22 mouse cellular contexts compared by ENCODE assay signal in the genomic region with DNA sequence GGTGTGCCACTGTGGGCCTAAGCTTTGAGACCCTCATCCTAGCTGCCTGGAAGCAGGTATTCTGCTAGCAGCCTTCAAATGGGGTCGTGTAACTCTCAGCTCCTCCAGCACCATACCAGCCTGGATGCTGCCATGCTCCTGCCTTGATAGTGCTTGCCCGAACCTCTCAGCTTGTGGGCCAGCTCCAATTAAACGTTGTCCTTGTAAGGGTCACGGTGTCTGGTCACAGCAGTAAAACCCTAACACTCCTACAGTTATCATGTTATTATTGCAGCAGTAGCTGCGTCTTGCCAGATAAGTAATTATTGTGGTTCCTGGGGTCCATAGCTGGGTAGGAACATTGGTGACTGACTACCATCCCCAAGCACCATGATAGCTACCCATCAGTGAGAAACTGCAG. TPM values are rescaled to one million over a fixed set of nuclear protein-coding genes. Genes with fewer than 3 reads are reported as not detected.
A peak's percentile ranks its signal among the peaks of the same experiment; 100 is the strongest.
DNase-seq lines count a peak whose midpoint lies in the region; ATAC-seq and TF ChIP-seq lines count a peak whose summit lies in the region.
"Had no signal": no experiment of that assay in that cellular context is flagged by ENCODE, and none has a peak within 500 bp of the region (broad histone marks: within the 10 kb centered on the region; RNA-seq: fewer than 3 reads in every experiment).

No protein-coding gene starts in this region.

- no peak overlapping the region for H3K27ac ChIP-seq in heart, embryonic 10.5 days
- H3K27ac ChIP-seq in midbrain, embryonic 11.5 days (ENCODE audit: low read depth, low read length) = no peak overlapping the region
- H3K27ac ChIP-seq in midbrain, embryonic 10.5 days (replicated peaks) = no peak overlapping the region
- no peak overlapping the region for H3K27ac ChIP-seq in testis, adult 2 months (ENCODE audit: control insufficient read depth, insufficient read depth, low read depth, low read length)
- H3K27ac ChIP-seq in MEL (ENCODE audit: control insufficient read depth, low read depth, low read length) = 0 out of 2 replicates have a peak overlapping the region, but pooled peaks have one; percentile 27

- H3K4me3 ChIP-seq in heart, embryonic 10.5 days = no peak overlapping the region
- H3K4me3 ChIP-seq in midbrain, embryonic 11.5 days (ENCODE audit: low read depth, low read length) = no peak overlapping the region
- H3K4me3 ChIP-seq in midbrain, embryonic 10.5 days = no peak overlapping the region
- H3K4me3 ChIP-seq in testis, adult 2 months (ENCODE audit: control insufficient read depth, low read depth, low read length) = peak overlapping the region; percentile 6
- H3K4me3 ChIP-seq in MEL (ENCODE audit: control insufficient read depth in 1 of 2, insufficient read depth in 1 of 2, low read depth in 2 of 2, low read length in 2 of 2) = peak overlapping the region; percentile 17 to 27; a peak in 2 of 4 replicates

- no peaks in the 10 kb centered on the region for H3K27me3 ChIP-seq in heart, embryonic 10.5 days (ENCODE audit: insufficient read depth, poor library complexity, severe bottlenecking)
- H3K27me3 ChIP-seq in midbrain, embryonic 11.5 days (ENCODE audit: control insufficient read depth, insufficient read depth, low read length) = no peaks in the 10 kb centered on the region
- H3K27me3 ChIP-seq in midbrain, embryonic 10.5 days (ENCODE audit: low read depth, poor library complexity, severe bottlenecking) = no peaks in the 10 kb centered on the region
- H3K27me3 ChIP-seq in testis, adult 2 months (ENCODE audit: control insufficient read depth, insufficient read depth, low read length) = no peaks in the 10 kb centered on the region
- H3K27me3 ChIP-seq in MEL (ENCODE audit: control insufficient read depth in 1 of 2, insufficient read depth in 2 of 2, low read length in 2 of 2) = no peaks in the 10 kb centered on the region
- H3K27me3 ChIP-seq: CH12.LX, Patski had no signal

- peaks cover 10% of the 10 kb centered on the region for H3K79me2 ChIP-seq in MEL (ENCODE audit: control insufficient read depth, insufficient read depth, low read length, poor library complexity)

- H3K36me3 ChIP-seq in heart, embryonic 10.5 days = no peaks in the 10 kb centered on the region
- no peaks in the 10 kb centered on the region for H3K36me3 ChIP-seq in midbrain, embryonic 11.5 days (ENCODE audit: control insufficient read depth, insufficient read depth, low read length)
- H3K36me3 ChIP-seq in midbrain, embryonic 10.5 days = no peaks in the 10 kb centered on the region
- no peaks in the 10 kb centered on the region for H3K36me3 ChIP-seq in testis, adult 2 months (ENCODE audit: control insufficient read depth, insufficient read depth, low read length)
- peaks cover 0 to 23% of the 10 kb centered on the region in 2 experiments; a peak in 2 of 4 replicates for H3K36me3 ChIP-seq in MEL (ENCODE audit: control insufficient read depth in 1 of 2, insufficient read depth in 2 of 2, low read length in 2 of 2)
- H3K36me3 ChIP-seq: G1E had no signal

- ATAC-seq in midbrain, embryonic 11.5 days (ENCODE audit: low FRiP score) = no peak
- ATAC-seq: activated CD4-positive, CD25-positive, alpha-beta regulatory T cell, adult 4 months; CD4-positive, CD25-positive, alpha-beta regulatory T cell, adult 4 months; Patski had no signal

- TF ChIP-seq CTCF in testis, adult 2 months (IDR thresholded peaks at IDR 0.05; ENCODE audit: control insufficient read depth, insufficient read depth, insufficient replicate concordance, low read depth, low read length) = no peak
- TF ChIP-seq CTCF in MEL (IDR thresholded peaks at IDR 0.05 in 2 of 3, conservative IDR thresholded peaks at IDR 0.05 in 1 of 3; ENCODE audit: control insufficient read depth in 1 of 3, insufficient read depth in 1 of 3, low read depth in 2 of 3, low read length in 3 of 3, poor library complexity in 1 of 3, severe bottlenecking in 1 of 3) = no peak

- TF ChIP-seq RAD21 in MEL (IDR thresholded peaks at IDR 0.05; ENCODE audit: low read depth, low read length) = no peak

- 92% methylated on average over 5 of the region's 5 CpGs for WGBS in heart, embryonic 10.5 days
- WGBS in midbrain, embryonic 11.5 days = 89% methylated on average over 5 of the region's 5 CpGs
- WGBS in midbrain, embryonic 10.5 days = 95% methylated on average over 5 of the region's 5 CpGs

- no peak for TF ChIP-seq EP300 in MEL (IDR thresholded peaks at IDR 0.05; ENCODE audit: low read depth in 1 of 2, low read length in 2 of 2)

- H3K9me3 ChIP-seq in heart, embryonic 10.5 days = no peaks in the 10 kb centered on the region
- H3K9me3 ChIP-seq in midbrain, embryonic 11.5 days (ENCODE audit: control insufficient read depth, low read length) = no peaks in the 10 kb centered on the region
- no peaks in the 10 kb centered on the region for H3K9me3 ChIP-seq in midbrain, embryonic 10.5 days (replicated peaks)
- no peaks in the 10 kb centered on the region for H3K9me3 ChIP-seq in MEL (replicated peaks; ENCODE audit: insufficient read depth, low read length)
- H3K9me3 ChIP-seq: G1E had no signal

- no peak overlapping the region for H3K4me2 ChIP-seq in midbrain, embryonic 11.5 days

- no peak overlapping the region for H3K9ac ChIP-seq in midbrain, embryonic 11.5 days (ENCODE audit: low read length)
- H3K9ac ChIP-seq in MEL (ENCODE audit: control insufficient read depth, low read depth, low read length, poor library complexity, severe bottlenecking) = peak overlapping the region; percentile 1; the same call in 1 of the 2 replicates

- no peak for TF ChIP-seq POLR2A in testis, adult 2 months (IDR thresholded peaks at IDR 0.05; ENCODE audit: control insufficient read depth, low read depth, low read length)
- TF ChIP-seq POLR2A in MEL (IDR thresholded peaks at IDR 0.05; ENCODE audit: control insufficient read depth in 1 of 2, insufficient read depth in 1 of 2, low read depth in 1 of 2, low read length in 2 of 2, poor library complexity in 1 of 2) = no peak

- H3K4me1 ChIP-seq in heart, embryonic 10.5 days = 0 out of 2 replicates have a peak, but pooled peaks cover 3% of the 10 kb centered on the region
- H3K4me1 ChIP-seq in midbrain, embryonic 11.5 days (ENCODE audit: control insufficient read depth, insufficient read depth, low read length) = no peaks in the 10 kb centered on the region
- peaks cover 6% of the 10 kb centered on the region for H3K4me1 ChIP-seq in midbrain, embryonic 10.5 days
- H3K4me1 ChIP-seq in testis, adult 2 months (ENCODE audit: control insufficient read depth, insufficient read depth, low read length) = peaks cover 15% of the 10 kb centered on the region
- peaks cover 15 to 16% of the 10 kb centered on the region in 2 experiments for H3K4me1 ChIP-seq in MEL (ENCODE audit: control insufficient read depth in 1 of 2, insufficient read depth in 2 of 2, low read length in 2 of 2)

- peak; percentile 83 for DNase-seq in heart, adult 11 months
- no peak for DNase-seq in heart, embryonic 10.5 days (ENCODE audit: low spot score)
- peak; percentile 14 for DNase-seq in midbrain, embryonic 11.5 days (ENCODE audit: low spot score, missing footprints)
- DNase-seq in midbrain, embryonic 10.5 days (ENCODE audit: low spot score) = no peak
- DNase-seq in testis, postnatal 10 days (ENCODE audit: low spot score) = no peak
- peak; percentile 57 for DNase-seq in MEL (ENCODE audit: low read depth, low spot score)
- DNase-seq in embryo, embryonic 11 days = no peak
- DNase-seq: adrenal gland, adult 2 months; adrenal gland, adult 8-10 months; adrenal gland, postnatal 10 days; adrenal gland, postnatal 14 days; adrenal gland, postnatal 25 days; adrenal gland, postnatal 36 days; cerebellum, adult 11 months; cerebellum, adult 11-12 months; cerebellum, adult 18-20 months had no signal

TF ChIP-seq in MEL, 35 proteins besides CTCF, POLR2A, EP300 and RAD21:
- TF ChIP-seq TBP (IDR thresholded peaks at IDR 0.05; ENCODE audit: low read depth, low read length) (no peak), TAL1 (IDR thresholded peaks at IDR 0.05; ENCODE audit: low read length) (peak; percentile 44), ZC3H11A (IDR thresholded peaks at IDR 0.05; ENCODE audit: low read depth, low read length) (no peak), KAT2A (conservative IDR thresholded peaks at IDR 0.05; ENCODE audit: low read depth, low read length) (no peak), CHD1 (IDR thresholded peaks at IDR 0.05; ENCODE audit: low read depth, low read length) (no peak), USF1 (IDR thresholded peaks at IDR 0.05; ENCODE audit: low read depth, low read length) (no peak), BHLHE40 (IDR thresholded peaks at IDR 0.05; ENCODE audit: borderline replicate concordance, low read depth, low read length) (no peak)
TF ChIP-seq in MEL: peak in this region for 1.

RNA-seq across cellular contexts. Expression of a gene that starts 4.2 kb away (rescaled TPM):
- polyA plus RNA-seq in heart, embryonic 10.5 days (2016; fragmentation: Nextera tagmentation; extraction: Ambion mirVana) = 79.9 and 87.6 TPM in 2 replicates
- 70.1 and 73.4 TPM in 2 replicates for polyA plus RNA-seq in midbrain, embryonic 11.5 days (2014; fragmentation: Nextera tagmentation; extraction: Ambion mirVana)
- polyA plus RNA-seq in midbrain, embryonic 10.5 days (2016; fragmentation: Nextera tagmentation; extraction: Ambion mirVana) = 68.0 and 73.2 TPM in 2 replicates
- polyA plus RNA-seq in testis, adult 2 months (2012; rRNA removed) = 106 and 138 TPM in 2 replicates
- total RNA-seq in MEL (2012; rRNA removed) = 98.2 and 118 TPM in 2 replicates
- 100 to 1,000 TPM; 117 to 150 TPM for polyA plus RNA-seq in MEL (2012; ENCODE audit: insufficient read depth in 1 of 2, insufficient read length in 2 of 2, low read depth in 1 of 2, low replicate concordance in 2 of 2, missing spikeins in 1 of 2)

Comparison
In these comparisons a context has a peak if more than half of its experiments do, and no peak if none do; other contexts are left out.
1. DNase-seq: peak in heart, adult 11 months (single experiment), midbrain, embryonic 11.5 days (single experiment) and MEL (single experiment); none in heart, embryonic 10.5 days (single experiment), midbrain, embryonic 10.5 days (single experiment), testis, postnatal 10 days (single experiment) and embryo, embryonic 11 days (single experiment).
2. H3K4me3 ChIP-seq: peak in testis, adult 2 months (single experiment) and MEL (2 of 2); none in heart, embryonic 10.5 days (single experiment), midbrain, embryonic 11.5 days (single experiment) and midbrain, embryonic 10.5 days (single experiment).